Comparison of ENCODE assay signal across 13 mouse cellular contexts in genomic region chr3:108772211-108772610, GRCm38 (mm10). TPM values are rescaled to one million over a fixed set of nuclear protein-coding genes. Genes with fewer than 3 reads are reported as not detected.
DNase-seq lines count a peak whose midpoint lies in the region; ATAC-seq lines count a peak whose summit lies in the region.
"Had no signal": no experiment of that assay in that cellular context is flagged by ENCODE, and none has a peak within 500 bp of the region (broad histone marks: within the 10 kb centered on the region; RNA-seq: fewer than 3 reads in every experiment).

No protein-coding gene starts in this region.

- no peak for ATAC-seq in activated CD4-positive, CD25-positive, alpha-beta regulatory T cell, adult 4 months

- DNase-seq in layer of hippocampus, adult 11-12 months (ENCODE audit: low spot score), result peak; percentile 53
- no peak for DNase-seq in layer of hippocampus, postnatal 10 days (ENCODE audit: low spot score in 2 of 2)
- DNase-seq in urinary bladder, adult 18-20 months (ENCODE audit: low spot score in 2 of 2), result peak; percentile 47 to 64
- DNase-seq in urinary bladder, postnatal 10 days (ENCODE audit: low spot score), result no peak
- DNase-seq in layer of hippocampus, adult 8-10 months (ENCODE audit: low spot score in 2 of 2), result peak; percentile 41
- peak; percentile 52 to 56 for DNase-seq in urinary bladder, postnatal 36 days (ENCODE audit: low spot score in 2 of 2)
- no peak for DNase-seq in ovary, adult 18-20 months (ENCODE audit: low spot score)
- DNase-seq: adrenal gland, adult 2 months; cerebellum, adult 8-10 months; kidney, adult 9 months; liver had no signal

RNA-seq across cellular contexts. Expression of gene Aknad1, which starts 32.8 kb away (rescaled TPM):
- not detected for total RNA-seq in layer of hippocampus, postnatal 10 days (2021)
- total RNA-seq in layer of hippocampus, adult 8-10 months (2022), result not detected
- polyA plus RNA-seq in activated CD4-positive, CD25-positive, alpha-beta regulatory T cell, adult 4 months (2017; shearing (Covaris generic)), result not detected
- total RNA-seq: adrenal gland, adult 2 months had no signal
- polyA plus RNA-seq: adrenal gland, adult 2 months; neural tube, embryonic 14.5 days had no signal

RNA-seq across cellular contexts. Expression of gene Gpsm2, which starts 50.1 kb away (rescaled TPM):
- total RNA-seq in layer of hippocampus, postnatal 10 days (2021), result 10 to 100 TPM; 13.5 to 20.4 TPM
- 10 to 100 TPM; 13.3 to 19.1 (median 14.5) TPM for total RNA-seq in layer of hippocampus, adult 8-10 months (2022)
- polyA plus RNA-seq in activated CD4-positive, CD25-positive, alpha-beta regulatory T cell, adult 4 months (2017; shearing (Covaris generic)), result 1 to 10 TPM; 4.3 to 5.5 TPM

Comparison
In these comparisons a context has a peak if more than half of its experiments do, and no peak if none do; other contexts are left out.
1. DNase-seq: peak in layer of hippocampus, adult 11-12 months (single experiment), urinary bladder, adult 18-20 months (2 of 2), layer of hippocampus, adult 8-10 months (2 of 2) and urinary bladder, postnatal 36 days (2 of 2); none in layer of hippocampus, postnatal 10 days (0 of 2), urinary bladder, postnatal 10 days (single experiment) and ovary, adult 18-20 months (single experiment).